Mouse (Mus musculus): ENCODE results near the gene Dram2. TPM values are rescaled to one million over a fixed set of nuclear protein-coding genes. Genes with fewer than 3 reads are reported as not detected.

The Dram2 gene
- 824 TPM for polyA plus RNA-seq (2014; fragmentation: Illumina TruSeq; extraction: RNeasy Lipid Tissue Mini Kit (QIAGEN cat#74804); ENCODE audit: low read depth, low replicate concordance)

DNA sequence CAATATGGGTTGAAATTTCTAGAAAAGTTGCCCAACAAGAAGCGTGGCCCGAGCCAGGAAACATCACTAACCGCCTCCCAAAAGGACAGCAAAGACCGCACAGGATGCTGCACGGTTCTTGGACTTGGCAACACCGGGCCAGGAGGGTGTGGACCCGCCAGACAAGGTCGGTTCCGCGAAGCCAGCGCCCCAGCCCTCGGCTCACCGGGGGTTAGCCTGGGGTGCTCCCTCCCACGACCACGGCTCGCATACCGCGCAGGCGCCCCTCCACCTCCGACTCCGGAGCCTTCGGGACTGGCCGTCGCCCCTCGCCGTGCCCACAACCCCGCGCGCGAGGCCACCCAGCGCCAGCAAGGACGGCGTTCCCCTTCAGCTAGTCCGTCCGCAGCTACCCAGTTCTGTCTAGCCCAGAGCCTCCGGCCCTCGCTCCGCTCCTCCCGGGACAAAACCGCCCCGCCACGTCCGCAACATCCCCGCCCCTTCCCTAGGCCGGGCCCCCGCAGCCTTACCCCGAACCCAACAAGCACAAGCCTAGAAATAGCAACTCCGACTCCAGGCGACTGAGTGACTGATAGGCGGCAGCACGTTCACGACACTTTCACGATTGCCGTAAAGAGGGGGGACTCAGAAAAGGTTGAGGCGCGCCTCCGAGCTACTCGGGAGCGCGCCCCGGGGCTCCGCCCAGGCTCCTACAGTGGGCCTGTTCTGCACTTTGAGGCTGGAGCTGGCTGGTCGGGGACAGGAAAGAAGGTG lies at the start of gene Dram2, which contains the start of gene Cept1:
Gene Dram2, plus strand, starts transcription at position 628 of the 753 bp plus-strand sequence.
Gene Cept1, minus strand, starts transcription at position 632 of the 753 bp plus-strand sequence.

Other genes with a start within 250 kb of the Dram2 start
- 1.5 TPM for gene Chil6, start 141.6 kb upstream of the Dram2 start, polyA plus RNA-seq (2014; fragmentation: Illumina TruSeq; extraction: RNeasy Lipid Tissue Mini Kit (QIAGEN cat#74804); ENCODE audit: low read depth, low replicate concordance)
- 121 TPM for gene Dennd2d, start 65.4 kb upstream of the Dram2 start, polyA plus RNA-seq (2014; fragmentation: Illumina TruSeq; extraction: RNeasy Lipid Tissue Mini Kit (QIAGEN cat#74804); ENCODE audit: low read depth, low replicate concordance)
- 460 TPM for gene Cept1, start within 50 bp of the Dram2 start, polyA plus RNA-seq (2014; fragmentation: Illumina TruSeq; extraction: RNeasy Lipid Tissue Mini Kit (QIAGEN cat#74804); ENCODE audit: low read depth, low replicate concordance)
- gene Lrif1, start 137.2 kb downstream of the Dram2 start, polyA plus RNA-seq (2014; fragmentation: Illumina TruSeq; extraction: RNeasy Lipid Tissue Mini Kit (QIAGEN cat#74804); ENCODE audit: low read depth, low replicate concordance) = 134 TPM
- 76.5 TPM for gene Cd53, start 242.4 kb downstream of the Dram2 start, polyA plus RNA-seq (2014; fragmentation: Illumina TruSeq; extraction: RNeasy Lipid Tissue Mini Kit (QIAGEN cat#74804); ENCODE audit: low read depth, low replicate concordance)